Mouse (Mus musculus) heart, adult 2 months (tissue): ENCODE data around the gene Cenpj.

Source experiments
- CTCF ChIP-seq: fragments of 200-600 bp; IDR thresholded peaks from 2 replicates; pipeline ENCODE4 v1.8.1; 2022; ENCODE audit warnings: antibody characterized with exemption, mild to moderate bottlenecking, moderate library complexity
- EP300 ChIP-seq: fragments of 200-500 bp; IDR thresholded peaks from 2 replicates; pipeline ENCODE4 v1.6.1; 2011; ENCODE audit warnings: low read depth, low read length, control low read depth; ENCODE audit not compliant: insufficient read depth
- POLR2A ChIP-seq: fragments of 200-500 bp; IDR thresholded peaks from 2 replicates; pipeline ENCODE4 v1.6.1; 2011; ENCODE audit warnings: mild to moderate bottlenecking, low read depth, low read length, control low read depth; ENCODE audit not compliant: insufficient read depth

- TF ChIP-seq CTCF = no peak
- no peak for TF ChIP-seq EP300
- no peak for TF ChIP-seq POLR2A
Observed at GRCm38 (mm10) chr14:56605136-56605535, 29.9 kb upstream of the Cenpj start.
